Mouse (Mus musculus): ENCODE data around the gene Tsc22d2. TPM values are rescaled to one million over a fixed set of nuclear protein-coding genes. Genes with fewer than 3 reads are reported as not detected.

Tsc22d2 gene
- polyA plus RNA-seq (2012; rRNA removed) = 15.5 and 24.3 TPM in 2 replicates

GRCm38 (mm10) chr3:58414234-58414938 lies at the start of gene Tsc22d2:
TSS of gene Tsc22d2 (plus strand) at chr3:58414715.
- no peak for TF ChIP-seq CTCF (IDR thresholded peaks at IDR 0.05; ENCODE audit: insufficient read depth, low read length)
- peak; percentile 74 for TF ChIP-seq POLR2A (IDR thresholded peaks at IDR 0.05; ENCODE audit: borderline replicate concordance, extremely low read depth, low read depth, low read length)
- DNase-seq = peak; percentile 99
- H3K4me1 ChIP-seq (ENCODE audit: control insufficient read depth, insufficient read depth, low read length) = no peaks in the 10 kb centered on the region
- under 1% methylated on average over 52 of the region's 52 CpGs for WGBS
- peak within 1 kb of the TSS; percentile 87 for H3K4me3 ChIP-seq (replicated peaks; ENCODE audit: extremely low read depth, low read depth, low read length)

GRCm38 (mm10) chr3:58366756-58367155 lies 47.8 kb upstream of the Tsc22d2 start:
- 27% methylated on average over 3 of the region's 3 CpGs for WGBS
- peaks cover 3% of the 10 kb centered on the region for H3K4me1 ChIP-seq (ENCODE audit: control insufficient read depth, insufficient read depth, low read length)
- DNase-seq = no peak
- TF ChIP-seq POLR2A (IDR thresholded peaks at IDR 0.05; ENCODE audit: borderline replicate concordance, extremely low read depth, low read depth, low read length) (no peak), CTCF (IDR thresholded peaks at IDR 0.05; ENCODE audit: insufficient read depth, low read length) (no peak)
- H3K4me3 ChIP-seq (replicated peaks; ENCODE audit: extremely low read depth, low read depth, low read length) = no peak overlapping the region

GRCm38 (mm10) chr3:58370811-58371210 lies 43.7 kb upstream of the Tsc22d2 start:
- Histone ChIP-seq H3K4me1 (ENCODE audit: control insufficient read depth, insufficient read depth, low read length) (peaks cover 8% of the 10 kb centered on the region), H3K4me3 (replicated peaks; ENCODE audit: extremely low read depth, low read depth, low read length) (no peak overlapping the region)
- WGBS = 77% methylated on average over 2 of the region's 2 CpGs
- no peak for TF ChIP-seq CTCF (IDR thresholded peaks at IDR 0.05; ENCODE audit: insufficient read depth, low read length)
- TF ChIP-seq POLR2A (IDR thresholded peaks at IDR 0.05; ENCODE audit: borderline replicate concordance, extremely low read depth, low read depth, low read length) = no peak
- DNase-seq = no peak

- H3K4me1 ChIP-seq (ENCODE audit: control insufficient read depth, insufficient read depth, low read length) = peaks cover 8% of the 10 kb centered on the region
- TF ChIP-seq CTCF (IDR thresholded peaks at IDR 0.05; ENCODE audit: insufficient read depth, low read length) (no peak), POLR2A (IDR thresholded peaks at IDR 0.05; ENCODE audit: borderline replicate concordance, extremely low read depth, low read depth, low read length) (peak; percentile 62; the same call in 1 of the 2 replicates)
- H3K4me3 ChIP-seq (replicated peaks; ENCODE audit: extremely low read depth, low read depth, low read length) = peak overlapping the region; percentile 37
- DNase-seq = peak; percentile 69
- WGBS = 8% methylated on average over 9 of the region's 9 CpGs
Measured at GRCm38 (mm10) chr3:58372066-58372904, 42.2 kb upstream of the Tsc22d2 start.

GRCm38 (mm10) chr3:58372905-58373208 lies 41.7 kb upstream of the Tsc22d2 start:
- DNase-seq = no peak
- TF ChIP-seq CTCF (IDR thresholded peaks at IDR 0.05; ENCODE audit: insufficient read depth, low read length) = no peak
- no peak for TF ChIP-seq POLR2A (IDR thresholded peaks at IDR 0.05; ENCODE audit: borderline replicate concordance, extremely low read depth, low read depth, low read length)
- H3K4me3 ChIP-seq (replicated peaks; ENCODE audit: extremely low read depth, low read depth, low read length) = no peak overlapping the region
- 6% methylated on average over 5 of the region's 5 CpGs for WGBS
- peaks cover 8% of the 10 kb centered on the region for H3K4me1 ChIP-seq (ENCODE audit: control insufficient read depth, insufficient read depth, low read length)

GRCm38 (mm10) chr3:58374281-58374680 lies 40.2 kb upstream of the Tsc22d2 start:
- no peak for DNase-seq
- TF ChIP-seq POLR2A (IDR thresholded peaks at IDR 0.05; ENCODE audit: borderline replicate concordance, extremely low read depth, low read depth, low read length) = no peak
- no peak for TF ChIP-seq CTCF (IDR thresholded peaks at IDR 0.05; ENCODE audit: insufficient read depth, low read length)
- peaks cover 8% of the 10 kb centered on the region for H3K4me1 ChIP-seq (ENCODE audit: control insufficient read depth, insufficient read depth, low read length)
- H3K4me3 ChIP-seq (replicated peaks; ENCODE audit: extremely low read depth, low read depth, low read length) = no peak overlapping the region
- 80% methylated on average over 5 of the region's 5 CpGs for WGBS

GRCm38 (mm10) chr3:58376713-58377112 lies 37.8 kb upstream of the Tsc22d2 start:
- H3K4me1 ChIP-seq (ENCODE audit: control insufficient read depth, insufficient read depth, low read length) = peaks cover 5% of the 10 kb centered on the region
- no peak for DNase-seq
- 56% methylated on average over 3 of the region's 3 CpGs for WGBS
- no peak overlapping the region for H3K4me3 ChIP-seq (replicated peaks; ENCODE audit: extremely low read depth, low read depth, low read length)
- TF ChIP-seq CTCF (IDR thresholded peaks at IDR 0.05; ENCODE audit: insufficient read depth, low read length) = no peak
- TF ChIP-seq POLR2A (IDR thresholded peaks at IDR 0.05; ENCODE audit: borderline replicate concordance, extremely low read depth, low read depth, low read length) = no peak

GRCm38 (mm10) chr3:58377589-58378134 lies 36.9 kb upstream of the Tsc22d2 start:
- 33% methylated on average over 5 of the region's 5 CpGs for WGBS
- TF ChIP-seq POLR2A (IDR thresholded peaks at IDR 0.05; ENCODE audit: borderline replicate concordance, extremely low read depth, low read depth, low read length) (no peak), CTCF (IDR thresholded peaks at IDR 0.05; ENCODE audit: insufficient read depth, low read length) (no peak)
- Histone ChIP-seq H3K4me3 (replicated peaks; ENCODE audit: extremely low read depth, low read depth, low read length) (no peak overlapping the region), H3K4me1 (ENCODE audit: control insufficient read depth, insufficient read depth, low read length) (no peaks in the 10 kb centered on the region)
- DNase-seq = no peak

GRCm38 (mm10) chr3:58382676-58383075 lies 31.8 kb upstream of the Tsc22d2 start:
- WGBS = 95% methylated on average over 1 of the region's 1 CpGs
- H3K4me1 ChIP-seq (ENCODE audit: control insufficient read depth, insufficient read depth, low read length) = no peaks in the 10 kb centered on the region
- TF ChIP-seq CTCF (IDR thresholded peaks at IDR 0.05; ENCODE audit: insufficient read depth, low read length) = no peak
- no peak for TF ChIP-seq POLR2A (IDR thresholded peaks at IDR 0.05; ENCODE audit: borderline replicate concordance, extremely low read depth, low read depth, low read length)
- DNase-seq = no peak
- H3K4me3 ChIP-seq (replicated peaks; ENCODE audit: extremely low read depth, low read depth, low read length) = no peak overlapping the region
